In genomic region chr11:44013841-44014240, GRCm38 (mm10) we compare ENCODE assay signal across 21 mouse cellular contexts.
DNase-seq lines count a peak whose midpoint lies in the region; ATAC-seq lines count a peak whose summit lies in the region.
"Had no signal": no experiment of that assay in that cellular context is flagged by ENCODE, and none has a peak within 500 bp of the region (broad histone marks: within the 10 kb centered on the region; RNA-seq: fewer than 3 reads in every experiment).

No protein-coding gene starts in this region.

- H3K9ac ChIP-seq in midbrain, embryonic 11.5 days (ENCODE audit: low read length) = no peak overlapping the region
- H3K9ac ChIP-seq: embryonic facial prominence, embryonic 15.5 days; hindbrain, embryonic 14.5 days; liver, embryonic 13.5 days; lung, embryonic 14.5 days; midbrain, embryonic 12.5 days had no signal

- peak; percentile 23 for DNase-seq in adrenal gland, postnatal 10 days
- no peak for DNase-seq in adrenal gland, postnatal 4 days (ENCODE audit: low spot score in 2 of 2)
- DNase-seq in lung, postnatal 14 days = peak; percentile 32
- DNase-seq in lung, postnatal 4 days = no peak
- peak; percentile 15 for DNase-seq in adrenal gland, postnatal 25 days
- DNase-seq in cerebellum, postnatal 25 days = no peak
- no peak for DNase-seq in midbrain, embryonic 11.5 days (ENCODE audit: low spot score, missing footprints)
- DNase-seq: cerebellum, adult 9-10 months; gastrocnemius, postnatal 36 days; heart, postnatal 4 days; layer of hippocampus, adult 9-11 months; liver, embryonic 13.5 days; lung, embryonic 14.5 days had no signal

- H3K4me2 ChIP-seq in midbrain, embryonic 11.5 days = no peak overlapping the region
- H3K4me2 ChIP-seq: embryonic facial prominence, embryonic 15.5 days; hindbrain, embryonic 14.5 days; liver, embryonic 13.5 days; lung, embryonic 14.5 days; midbrain, embryonic 12.5 days had no signal

- H3K4me3 ChIP-seq in midbrain, embryonic 11.5 days (ENCODE audit: low read depth, low read length) = no peak overlapping the region
- H3K4me3 ChIP-seq: embryonic facial prominence, embryonic 15.5 days; forebrain, embryonic 10.5 days; left cerebral cortex, adult 2 months; liver, embryonic 13.5 days; midbrain, embryonic 12.5 days had no signal

- no peak for ATAC-seq in midbrain, embryonic 11.5 days (ENCODE audit: low FRiP score)
- ATAC-seq: inflammation-experienced regulatory T-cells, adult 6 months had no signal

- no peaks in the 10 kb centered on the region for H3K4me1 ChIP-seq in midbrain, embryonic 11.5 days (ENCODE audit: control insufficient read depth, insufficient read depth, low read length)
- H3K4me1 ChIP-seq: embryonic facial prominence, embryonic 15.5 days; forebrain, embryonic 10.5 days; liver, embryonic 13.5 days; midbrain, embryonic 12.5 days had no signal

- H3K27ac ChIP-seq in midbrain, embryonic 11.5 days (ENCODE audit: low read depth, low read length) = no peak overlapping the region
- H3K27ac ChIP-seq: embryonic facial prominence, embryonic 15.5 days; forebrain, embryonic 10.5 days; hindbrain, embryonic 14.5 days; left cerebral cortex, adult 2 months; liver, embryonic 13.5 days; midbrain, embryonic 12.5 days had no signal

- H3K36me3 ChIP-seq in midbrain, embryonic 11.5 days (ENCODE audit: control insufficient read depth, insufficient read depth, low read length) = no peaks in the 10 kb centered on the region
- H3K36me3 ChIP-seq: embryonic facial prominence, embryonic 15.5 days; forebrain, embryonic 10.5 days; G1E; liver, embryonic 13.5 days; midbrain, embryonic 12.5 days had no signal

- H3K27me3 ChIP-seq in midbrain, embryonic 11.5 days (ENCODE audit: control insufficient read depth, insufficient read depth, low read length) = no peaks in the 10 kb centered on the region
- H3K27me3 ChIP-seq: CH12.LX; embryonic facial prominence, embryonic 15.5 days; liver, embryonic 13.5 days; midbrain, embryonic 12.5 days had no signal

- H3K9me3 ChIP-seq in midbrain, embryonic 11.5 days (ENCODE audit: control insufficient read depth, low read length) = no peaks in the 10 kb centered on the region
- H3K9me3 ChIP-seq: embryonic facial prominence, embryonic 15.5 days; forebrain, embryonic 10.5 days; G1E; liver, embryonic 13.5 days; midbrain, embryonic 12.5 days had no signal

- 80% methylated on average over 1 of the region's 1 CpGs for WGBS in midbrain, embryonic 11.5 days

Comparison
In these comparisons a context has a peak if more than half of its experiments do, and no peak if none do; other contexts are left out.
1. DNase-seq: peak in adrenal gland, postnatal 10 days (single experiment), lung, postnatal 14 days (single experiment) and adrenal gland, postnatal 25 days (single experiment); none in adrenal gland, postnatal 4 days (0 of 2), lung, postnatal 4 days (0 of 2), cerebellum, postnatal 25 days (0 of 2) and midbrain, embryonic 11.5 days (single experiment).